Mouse (Mus musculus): ENCODE results near the gene Shank2. TPM values are rescaled to one million over a fixed set of nuclear protein-coding genes. Genes with fewer than 3 reads are reported as not detected.

Shank2 gene
- total and polyA plus RNA-seq, 3 experiments: not detected

GRCm38 (mm10) chr7:144079861-144080260 is 78.1 kb downstream of the Shank2 start:
- Histone ChIP-seq H3K36me3 (ENCODE audit: control insufficient read depth in 1 of 2, insufficient read depth in 2 of 2, low read length in 2 of 2) (no peaks in the 10 kb centered on the region), H3K9ac (ENCODE audit: control insufficient read depth, low read depth, low read length, poor library complexity, severe bottlenecking) (no peak overlapping the region), H3K4me3 (ENCODE audit: control insufficient read depth in 1 of 2, insufficient read depth in 1 of 2, low read depth in 2 of 2, low read length in 2 of 2) (no peak overlapping the region), H3K9me3 (replicated peaks; ENCODE audit: insufficient read depth, low read length) (no peaks in the 10 kb centered on the region), H3K4me1 (ENCODE audit: control insufficient read depth in 1 of 2, insufficient read depth in 2 of 2, low read length in 2 of 2) (no peaks in the 10 kb centered on the region), H3K27me3 (ENCODE audit: control insufficient read depth in 1 of 2, insufficient read depth in 2 of 2, low read length in 2 of 2) (no peaks in the 10 kb centered on the region), H3K79me2 (ENCODE audit: control insufficient read depth, insufficient read depth, low read length, poor library complexity) (no peaks in the 10 kb centered on the region), H3K27ac (ENCODE audit: control insufficient read depth, low read depth, low read length) (no peak overlapping the region)
- TF ChIP-seq POLR2AphosphoS2 (IDR thresholded peaks at IDR 0.05; ENCODE audit: low read length): no peak
- TF ChIP-seq GATA1 (IDR thresholded peaks at IDR 0.05; ENCODE audit: low read depth, low read length): no peak
- no peak for TF ChIP-seq BHLHE40 (IDR thresholded peaks at IDR 0.05; ENCODE audit: borderline replicate concordance, low read depth, low read length)
- no peak for TF ChIP-seq RCOR1 (IDR thresholded peaks at IDR 0.05; ENCODE audit: low read depth, low read length)
- DNase-seq (ENCODE audit: low read depth, low spot score): no peak

GRCm38 (mm10) chr7:144081448-144081847 is 79.7 kb downstream of the Shank2 start:
- Histone ChIP-seq H3K4me3 (ENCODE audit: control insufficient read depth in 1 of 2, insufficient read depth in 1 of 2, low read depth in 2 of 2, low read length in 2 of 2) (no peak overlapping the region), H3K36me3 (ENCODE audit: control insufficient read depth in 1 of 2, insufficient read depth in 2 of 2, low read length in 2 of 2) (no peaks in the 10 kb centered on the region), H3K27ac (ENCODE audit: control insufficient read depth, low read depth, low read length) (no peak overlapping the region), H3K9ac (ENCODE audit: control insufficient read depth, low read depth, low read length, poor library complexity, severe bottlenecking) (no peak overlapping the region), H3K27me3 (ENCODE audit: control insufficient read depth in 1 of 2, insufficient read depth in 2 of 2, low read length in 2 of 2) (no peaks in the 10 kb centered on the region), H3K4me1 (ENCODE audit: control insufficient read depth in 1 of 2, insufficient read depth in 2 of 2, low read length in 2 of 2) (no peaks in the 10 kb centered on the region), H3K9me3 (replicated peaks; ENCODE audit: insufficient read depth, low read length) (no peaks in the 10 kb centered on the region), H3K79me2 (ENCODE audit: control insufficient read depth, insufficient read depth, low read length, poor library complexity) (no peaks in the 10 kb centered on the region)
- no peak for DNase-seq (ENCODE audit: low read depth, low spot score)
- TF ChIP-seq GATA1 (IDR thresholded peaks at IDR 0.05; ENCODE audit: low read depth, low read length) (no peak), CTCF (IDR thresholded peaks at IDR 0.05 in 2 of 3, conservative IDR thresholded peaks at IDR 0.05 in 1 of 3; ENCODE audit: control insufficient read depth in 1 of 3, insufficient read depth in 1 of 3, low read depth in 2 of 3, low read length in 3 of 3, poor library complexity in 1 of 3, severe bottlenecking in 1 of 3) (peak in 1 of 3 experiments; percentile 45; a peak in 2 of 6 replicates), NRF1 (IDR thresholded peaks at IDR 0.05; ENCODE audit: insufficient read depth, low read depth, low read length, poor library complexity, severe bottlenecking) (no peak), NELFE (IDR thresholded peaks at IDR 0.05; ENCODE audit: low read depth, low read length) (no peak)

DNA sequence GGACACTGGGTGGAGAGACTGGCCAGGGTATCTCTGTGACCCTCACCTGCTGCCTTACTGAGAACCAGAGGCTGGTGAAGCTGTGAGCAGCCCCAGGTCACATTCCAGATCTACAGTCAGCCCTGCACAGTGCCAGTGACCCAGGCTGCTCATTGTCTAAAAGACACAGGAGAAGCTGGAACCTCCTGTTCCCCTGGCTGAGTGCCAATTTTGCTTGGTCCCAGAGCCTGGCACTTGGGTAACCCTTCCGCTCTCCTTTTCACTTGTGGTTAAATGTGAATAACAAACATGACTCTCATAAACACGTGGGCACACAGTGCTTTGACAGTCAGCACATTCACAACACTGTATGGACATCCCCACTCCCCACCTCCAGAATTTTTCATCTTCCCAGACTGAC is 80.2 kb downstream of the Shank2 start:
- no peaks in the 10 kb centered on the region for H3K27me3 ChIP-seq (ENCODE audit: control insufficient read depth in 1 of 2, insufficient read depth in 2 of 2, low read length in 2 of 2)
- H3K36me3 ChIP-seq (ENCODE audit: control insufficient read depth in 1 of 2, insufficient read depth in 2 of 2, low read length in 2 of 2): no peaks in the 10 kb centered on the region
- H3K9ac ChIP-seq (ENCODE audit: control insufficient read depth, low read depth, low read length, poor library complexity, severe bottlenecking): no peak overlapping the region
- no peak overlapping the region for H3K27ac ChIP-seq (ENCODE audit: control insufficient read depth, low read depth, low read length)
- H3K4me3 ChIP-seq (ENCODE audit: control insufficient read depth in 1 of 2, insufficient read depth in 1 of 2, low read depth in 2 of 2, low read length in 2 of 2): no peak overlapping the region
- TF ChIP-seq RAD21 (IDR thresholded peaks at IDR 0.05; ENCODE audit: low read depth, low read length): no peak
- TF ChIP-seq ZKSCAN1 (IDR thresholded peaks at IDR 0.05; ENCODE audit: low read depth, low read length): no peak
- no peak for TF ChIP-seq TCF12 (IDR thresholded peaks at IDR 0.05; ENCODE audit: low read depth, low read length)
- no peak for TF ChIP-seq MYC (IDR thresholded peaks at IDR 0.05; ENCODE audit: low read depth, low read length)
- no peak for TF ChIP-seq GATA1 (IDR thresholded peaks at IDR 0.05; ENCODE audit: low read depth, low read length)
- TF ChIP-seq MAZ (IDR thresholded peaks at IDR 0.05; ENCODE audit: low read depth, low read length): no peak
- TF ChIP-seq ZNF384 (IDR thresholded peaks at IDR 0.05; ENCODE audit: low read depth, low read length): no peak
- TF ChIP-seq BHLHE40 (IDR thresholded peaks at IDR 0.05; ENCODE audit: borderline replicate concordance, low read depth, low read length): no peak
- TF ChIP-seq EP300 (IDR thresholded peaks at IDR 0.05; ENCODE audit: low read depth in 1 of 2, low read length in 2 of 2): no peak
- TF ChIP-seq MAX (IDR thresholded peaks at IDR 0.05; ENCODE audit: low read length): no peak
- TF ChIP-seq SIN3A (IDR thresholded peaks at IDR 0.05; ENCODE audit: low read length): no peak
- no peak for TF ChIP-seq POLR2AphosphoS5 (IDR thresholded peaks at IDR 0.05; ENCODE audit: borderline replicate concordance, low read depth, low read length)
- no peak for TF ChIP-seq SMC3 (IDR thresholded peaks at IDR 0.05; ENCODE audit: low read depth, low read length)
- no peak for TF ChIP-seq MAFK (IDR thresholded peaks at IDR 0.05; ENCODE audit: borderline replicate concordance, low read depth, low read length)
- no peak for TF ChIP-seq CHD2 (IDR thresholded peaks at IDR 0.05; ENCODE audit: low read length)
- no peak for TF ChIP-seq ZMIZ1 (IDR thresholded peaks at IDR 0.05; ENCODE audit: low read depth, low read length)
- no peak for TF ChIP-seq GABPA (IDR thresholded peaks at IDR 0.05; ENCODE audit: low read depth, low read length)
- no peak for TF ChIP-seq E2F4 (IDR thresholded peaks at IDR 0.05; ENCODE audit: borderline replicate concordance, low read depth, low read length)
- no peak for TF ChIP-seq ZC3H11A (IDR thresholded peaks at IDR 0.05; ENCODE audit: low read depth, low read length)
- H3K9me3 ChIP-seq (replicated peaks; ENCODE audit: insufficient read depth, low read length): no peaks in the 10 kb centered on the region
- DNase-seq (ENCODE audit: low read depth, low spot score): no peak
- no peaks in the 10 kb centered on the region for H3K4me1 ChIP-seq (ENCODE audit: control insufficient read depth in 1 of 2, insufficient read depth in 2 of 2, low read length in 2 of 2)
- H3K79me2 ChIP-seq (ENCODE audit: control insufficient read depth, insufficient read depth, low read length, poor library complexity): no peaks in the 10 kb centered on the region
